Mouse (Mus musculus) cerebellum, postnatal 4 days (tissue): Measurements from ENCODE around the gene Atp11a.

ENCODE experiments used
- DNase-seq, 2 experiments: peaks; one replicate each; pipeline ENCODE4 v3.0.0; 2022; ENCODE audit warnings: low spot score in 2 of 2, mixed read lengths in 1 of 2

Gene Atp11a

DNA sequence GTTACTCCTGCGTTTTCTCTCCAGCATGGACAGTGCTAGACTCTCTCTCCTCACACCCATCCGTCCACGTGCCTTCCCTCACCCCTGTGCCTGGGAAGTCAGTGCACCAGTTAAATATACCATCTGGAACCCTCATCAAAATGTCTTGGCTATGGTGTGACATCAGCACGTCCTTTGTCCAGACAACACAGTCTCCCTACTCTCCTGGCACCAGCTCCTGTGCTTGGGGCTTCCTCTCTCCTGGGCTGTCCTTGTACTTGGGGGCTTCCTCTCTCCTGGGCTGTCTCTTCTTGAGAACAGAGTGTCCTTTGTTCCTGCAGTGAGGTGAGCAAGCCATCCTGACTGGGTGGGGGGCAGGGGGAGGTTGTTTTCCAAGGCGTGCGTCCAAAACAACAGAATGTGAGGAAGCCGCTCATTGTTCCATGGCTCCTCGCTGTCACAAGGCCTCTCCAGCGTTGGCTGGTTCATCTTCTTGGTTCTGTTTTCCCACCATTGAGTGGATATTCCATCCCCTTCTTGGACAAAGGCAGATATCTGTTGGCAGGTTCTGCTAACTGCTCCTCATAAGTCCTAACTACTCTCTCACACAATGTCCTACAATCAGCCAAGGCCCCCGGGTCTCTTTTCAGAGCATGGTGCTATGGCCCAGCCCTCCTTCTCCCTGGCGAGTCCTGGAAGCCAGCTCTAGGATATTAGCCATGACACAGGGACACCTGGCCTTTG lies 148.9 kb downstream of the Atp11a start:
- no peak for DNase-seq

DNA sequence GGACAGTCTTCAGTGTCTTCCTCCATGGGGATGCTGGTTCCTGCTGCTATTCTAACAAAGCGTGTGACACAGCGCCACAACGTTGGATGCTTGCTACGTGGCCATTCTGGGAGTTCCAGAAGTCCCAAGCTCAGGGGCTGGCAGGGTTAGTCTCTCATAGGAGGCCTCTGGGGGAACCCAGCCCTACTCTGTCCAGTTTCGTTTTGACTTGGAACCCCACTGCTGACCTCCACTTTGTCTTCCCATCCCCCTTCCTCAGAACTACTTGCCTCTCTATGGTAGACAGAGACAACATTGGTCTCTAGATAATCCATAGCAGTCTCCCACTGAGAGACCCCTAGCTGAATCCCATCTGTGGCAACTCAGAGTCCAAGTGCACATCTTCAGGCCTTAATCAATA lies 149.8 kb downstream of the Atp11a start:
- no peak for DNase-seq

DNA sequence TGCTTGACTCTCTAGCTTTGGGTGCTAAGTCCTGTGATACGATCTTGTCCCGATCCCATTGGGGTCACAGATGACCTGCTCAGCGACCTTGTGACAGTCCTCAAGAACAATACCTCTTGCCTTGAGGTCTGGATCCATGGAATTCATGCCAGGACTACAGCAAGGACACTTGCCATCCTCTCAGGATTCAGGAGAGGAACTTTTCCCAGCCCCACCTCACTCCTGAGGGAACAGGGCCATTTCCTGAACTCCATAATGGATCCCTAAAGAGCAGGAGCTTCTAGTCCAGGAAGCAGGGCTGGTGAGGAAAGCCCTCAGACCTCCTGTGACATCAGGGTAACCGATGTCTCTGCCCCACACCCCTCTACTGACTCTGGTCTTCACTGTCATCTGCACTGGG lies 150.9 kb downstream of the Atp11a start:
- DNase-seq, result no peak

DNA sequence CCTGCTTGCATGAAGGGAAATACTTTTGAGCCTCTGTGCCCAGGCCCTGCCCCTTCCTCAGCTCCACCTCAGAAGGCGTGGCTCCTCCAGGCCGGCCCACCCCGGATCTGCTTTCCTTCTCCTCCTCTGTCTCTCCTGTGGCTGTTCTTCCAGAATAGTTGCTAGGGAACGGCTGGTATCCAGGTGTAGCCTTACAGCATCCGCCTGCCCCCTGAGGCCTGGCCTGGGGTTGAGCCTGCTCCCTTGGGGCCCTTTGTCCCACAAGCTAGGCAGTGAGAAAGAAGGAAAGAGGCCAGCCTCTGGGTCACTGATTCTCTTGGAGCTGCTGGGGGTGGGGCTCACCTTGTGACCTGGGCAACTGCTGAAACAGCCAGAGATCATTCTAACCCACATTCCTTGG lies 155.2 kb downstream of the Atp11a start:
- DNase-seq, result no peak

DNA sequence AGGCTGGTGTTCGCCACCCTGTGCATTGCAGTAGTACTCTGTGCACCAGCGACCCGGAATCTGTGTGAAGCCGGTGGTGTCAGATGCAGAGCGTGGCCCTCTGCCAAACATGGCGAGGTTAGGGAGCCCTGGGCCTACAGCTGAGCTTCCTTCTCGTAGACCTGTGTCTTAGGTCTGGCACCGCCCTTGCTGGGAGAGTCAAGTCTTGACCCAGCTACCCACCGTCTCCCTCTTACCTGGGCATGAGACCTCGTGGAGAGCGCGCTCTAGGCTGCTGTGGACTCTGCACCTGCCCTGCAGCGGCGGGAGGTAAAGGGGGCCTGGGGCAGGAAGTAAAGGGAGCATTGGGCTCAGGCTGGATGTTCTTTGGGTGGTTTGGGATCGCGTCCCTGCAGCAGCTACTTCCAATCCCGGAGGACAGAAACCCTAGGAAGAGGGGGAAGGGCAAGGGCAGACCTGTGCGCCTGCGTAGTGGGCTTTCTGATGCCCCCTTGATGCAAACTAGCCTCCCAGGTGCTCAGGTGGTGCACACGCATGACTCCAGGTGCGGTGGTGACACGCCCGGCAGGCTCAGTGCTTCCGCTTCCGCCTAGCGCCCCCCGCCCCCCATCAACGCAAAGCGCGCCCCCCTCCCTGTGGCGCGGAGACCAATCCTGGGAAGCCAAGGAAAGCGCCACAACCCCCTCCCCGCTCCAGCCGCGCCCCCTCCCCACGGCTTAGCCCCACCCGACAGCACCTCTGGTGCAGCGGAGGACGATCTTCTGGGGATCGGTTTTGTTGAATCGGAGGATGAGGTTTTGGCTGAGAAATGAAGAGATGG lies 158.6 kb downstream of the Atp11a start:
- DNase-seq, result peak; percentile 49 to 67

DNA sequence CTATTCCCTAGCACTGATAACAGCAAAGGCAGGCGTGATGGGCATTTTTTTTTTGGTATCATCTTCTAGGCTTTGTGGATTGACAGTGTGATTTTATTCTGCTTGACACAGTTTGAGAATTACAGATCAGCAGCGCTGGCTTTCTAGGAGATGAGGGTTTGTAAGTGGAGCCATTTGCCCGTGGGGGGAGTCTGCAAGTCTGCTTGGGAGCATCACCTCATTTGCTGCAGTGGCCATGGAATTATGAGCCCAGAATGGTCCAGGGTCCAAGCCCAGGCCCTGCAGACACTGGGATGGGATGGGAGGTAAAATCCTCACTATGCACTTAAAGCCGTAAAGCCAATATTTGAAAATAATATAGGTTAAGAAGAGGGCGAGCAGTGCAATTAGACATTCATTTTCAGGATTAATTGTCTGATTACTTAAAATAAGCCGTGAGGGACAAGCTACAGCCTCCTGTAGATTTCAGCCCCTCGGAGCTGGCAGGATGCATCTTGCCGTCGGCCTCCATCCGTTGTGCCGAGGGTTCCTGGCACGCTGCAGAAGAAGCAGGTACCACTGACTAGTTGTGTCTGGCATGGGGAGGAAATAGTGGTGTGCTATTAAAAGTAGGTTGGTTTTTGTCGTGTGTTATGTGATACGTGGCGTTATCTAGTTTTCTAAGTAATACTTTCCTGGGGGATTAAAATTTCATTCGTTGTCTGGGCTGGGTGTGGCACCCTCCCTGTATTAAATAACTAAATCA lies 159.5 kb downstream of the Atp11a start:
- no peak for DNase-seq

DNA sequence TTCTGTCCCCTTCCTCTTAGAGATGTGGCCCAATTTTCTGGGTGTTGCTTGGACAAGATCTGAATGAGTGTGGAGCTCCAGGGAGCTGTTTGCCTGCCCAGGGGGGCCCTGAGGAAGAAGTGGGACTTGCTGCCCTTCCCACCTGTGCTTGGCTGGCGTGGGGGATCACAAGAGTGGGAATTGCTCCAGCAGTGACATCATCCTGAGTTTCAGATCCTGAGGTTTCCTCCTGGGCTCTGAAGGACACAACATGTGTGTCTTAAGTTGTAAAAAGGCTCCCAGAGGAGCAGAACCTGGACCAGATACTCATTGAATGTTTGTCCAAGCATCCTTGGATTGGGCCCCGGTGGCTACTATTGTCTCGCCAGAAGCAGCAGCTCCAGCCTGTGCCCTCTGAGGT lies 160.2 kb downstream of the Atp11a start:
- no peak for DNase-seq

DNA sequence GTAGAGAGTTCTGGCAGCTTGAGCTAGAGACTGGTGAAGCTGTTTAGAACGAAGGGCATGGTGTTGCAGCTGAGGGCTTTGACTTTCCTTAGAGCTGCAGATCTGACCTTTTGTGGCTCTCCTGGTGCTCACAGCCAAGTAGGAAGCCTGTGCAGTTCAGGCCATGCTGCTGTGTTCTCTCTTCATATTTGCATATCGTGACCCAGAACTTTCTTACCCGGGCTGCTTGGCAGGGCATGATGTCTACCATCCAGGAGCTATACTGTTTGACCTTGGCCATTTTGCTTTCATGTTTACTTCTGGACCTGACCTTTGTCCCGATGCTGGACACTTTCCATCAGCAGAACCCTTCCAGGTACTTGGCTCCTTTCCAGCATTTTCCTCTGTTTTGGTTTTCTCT lies 161.0 kb downstream of the Atp11a start:
- no peak for DNase-seq
